Mouse (Mus musculus) retina, embryonic 14.5 days (tissue): ENCODE data around the gene Dlx4.

Source experiments
- DNase-seq: peaks from one replicate; pipeline ENCODE4 v3.0.0-alpha.2; 2015; ENCODE audit warnings: low spot score

Gene Dlx4

DNA sequence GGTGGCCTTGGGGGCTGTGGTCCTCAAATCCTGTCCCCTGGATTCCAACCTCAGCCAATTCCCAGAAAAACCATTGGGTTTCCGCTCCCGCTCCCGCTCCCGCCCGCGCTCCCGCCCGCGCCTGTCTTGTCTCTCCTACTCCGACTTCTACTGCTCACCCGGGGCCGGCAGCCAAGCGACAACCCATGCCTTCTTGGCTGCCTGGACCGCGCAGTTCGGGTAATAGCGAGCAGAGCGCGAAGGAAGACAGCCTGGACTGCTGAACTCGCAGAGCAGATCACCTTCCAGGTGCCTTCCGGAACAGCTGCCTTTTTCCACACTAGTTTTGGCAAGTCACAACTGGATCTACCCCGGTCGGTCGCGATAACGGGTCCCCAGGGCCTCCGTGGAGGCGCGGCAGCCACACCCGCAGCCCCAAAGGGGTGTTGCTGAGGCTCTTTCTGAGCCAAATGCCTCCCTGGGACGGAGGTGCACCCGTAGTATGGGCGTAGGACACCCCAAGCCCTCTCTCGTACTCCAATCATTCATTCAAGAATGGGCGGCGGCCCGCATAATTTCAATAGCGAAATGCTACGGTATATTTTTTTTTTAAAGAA, 3.0 kb downstream of the Dlx4 start:
- no peak for DNase-seq

DNA sequence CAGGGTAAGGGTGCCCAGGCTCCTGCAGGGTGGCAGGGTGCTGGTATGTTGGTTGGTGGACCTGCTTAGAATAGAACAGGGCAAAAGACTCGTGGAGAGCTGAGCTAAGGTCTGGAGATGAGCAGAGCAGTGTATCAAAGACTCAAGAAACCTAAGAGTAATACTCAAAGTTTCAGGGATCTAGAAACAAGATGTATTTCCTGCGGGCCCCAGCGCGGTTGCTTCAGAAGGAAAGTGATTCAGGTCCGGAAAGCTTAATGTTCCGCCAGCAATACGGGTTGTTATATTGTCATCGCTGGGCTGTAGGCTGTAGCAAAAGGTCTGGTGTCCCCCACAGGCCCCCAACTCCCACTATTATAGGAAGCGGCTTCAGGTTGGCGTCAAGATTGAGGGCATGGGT, 3.8 kb downstream of the Dlx4 start:
- DNase-seq, result no peak

DNA sequence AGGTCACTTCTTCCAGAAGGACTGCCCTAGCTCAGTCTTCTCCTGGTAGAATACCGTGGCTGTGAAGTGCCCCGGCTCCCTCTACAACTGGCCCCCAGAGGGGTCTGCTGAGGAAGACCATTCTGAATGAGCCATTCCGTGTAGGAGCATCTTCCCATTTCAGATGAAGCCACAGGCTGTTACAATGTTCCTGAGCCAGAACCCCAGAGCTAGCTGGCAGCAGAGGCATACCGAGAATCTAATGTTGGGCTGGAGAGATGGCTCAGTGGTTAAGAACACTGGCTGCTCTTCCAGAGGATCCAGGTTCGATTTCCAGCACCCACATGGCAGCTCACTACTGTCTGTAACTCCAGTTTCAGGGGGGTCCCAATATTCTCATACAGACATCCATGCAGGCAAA, 6.2 kb downstream of the Dlx4 start:
- DNase-seq, result no peak

DNA sequence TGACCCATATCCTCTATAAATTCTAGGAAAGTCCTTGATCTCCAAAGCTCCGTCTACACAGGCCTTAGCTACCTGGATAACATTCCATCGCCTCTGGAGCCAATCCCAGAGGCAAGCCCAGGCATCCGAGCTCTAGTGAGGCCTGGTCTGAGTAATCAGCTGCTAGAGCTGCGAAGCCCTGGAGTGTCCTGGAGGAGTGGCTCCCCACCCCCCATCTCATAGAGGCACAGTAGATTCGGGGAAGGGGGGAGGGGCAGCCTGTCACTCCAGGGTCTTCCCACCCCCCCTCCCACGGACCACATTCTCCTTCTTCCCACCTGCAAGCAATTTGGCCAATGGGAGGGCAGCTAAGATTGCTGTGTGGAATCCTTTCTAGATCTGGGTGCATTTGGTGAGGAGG, 8.8 kb downstream of the Dlx4 start:
- no peak for DNase-seq

DNA sequence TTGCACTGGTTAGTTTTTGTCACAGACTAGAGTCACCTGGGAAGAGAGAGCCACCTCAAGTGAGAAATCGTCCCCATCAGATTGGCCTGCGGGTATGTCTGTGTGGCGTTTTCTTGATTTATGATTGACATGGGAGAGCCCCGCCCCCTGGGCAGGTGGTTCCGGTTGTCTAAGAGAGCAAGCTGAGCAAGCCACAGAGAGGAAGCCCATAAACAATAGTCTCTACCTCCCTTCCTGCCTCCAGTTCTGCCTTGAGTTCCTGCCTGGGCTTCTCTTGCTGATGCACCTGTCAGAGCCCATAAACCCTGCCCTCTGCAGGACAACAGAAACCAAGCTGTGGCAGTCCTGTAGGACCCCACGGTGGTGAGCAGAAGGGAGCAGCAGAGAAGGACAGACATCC, 12.7 kb downstream of the Dlx4 start:
- no peak for DNase-seq

DNA sequence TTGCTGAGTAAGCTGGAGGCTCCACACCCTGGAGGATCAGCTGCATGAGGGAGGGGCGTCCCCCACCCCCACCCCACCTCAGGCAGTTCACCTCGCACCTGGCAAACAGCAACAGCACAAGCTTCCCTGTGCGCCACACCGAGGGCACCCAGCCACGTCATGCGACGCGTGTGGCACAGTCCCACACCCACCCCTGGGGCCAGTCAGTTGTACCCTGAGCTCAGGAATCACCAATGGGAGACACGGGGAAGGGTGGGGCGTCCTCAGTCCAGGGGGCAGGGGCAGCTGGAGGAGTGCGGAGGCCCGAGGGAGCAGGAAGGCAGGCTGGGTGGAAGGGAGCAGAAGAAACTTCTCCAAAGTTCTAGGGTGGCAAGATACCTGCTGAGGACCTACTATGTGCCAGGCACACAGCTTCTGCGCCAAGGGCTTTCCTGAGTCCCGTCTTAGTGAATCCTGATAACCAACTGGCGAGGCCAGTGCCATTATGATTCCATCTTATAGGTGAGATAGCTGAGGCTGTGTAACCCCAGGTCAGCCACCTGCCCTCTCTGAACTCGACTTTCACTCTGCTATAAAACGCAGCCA, 15.3 kb downstream of the Dlx4 start:
- DNase-seq, result no peak

DNA sequence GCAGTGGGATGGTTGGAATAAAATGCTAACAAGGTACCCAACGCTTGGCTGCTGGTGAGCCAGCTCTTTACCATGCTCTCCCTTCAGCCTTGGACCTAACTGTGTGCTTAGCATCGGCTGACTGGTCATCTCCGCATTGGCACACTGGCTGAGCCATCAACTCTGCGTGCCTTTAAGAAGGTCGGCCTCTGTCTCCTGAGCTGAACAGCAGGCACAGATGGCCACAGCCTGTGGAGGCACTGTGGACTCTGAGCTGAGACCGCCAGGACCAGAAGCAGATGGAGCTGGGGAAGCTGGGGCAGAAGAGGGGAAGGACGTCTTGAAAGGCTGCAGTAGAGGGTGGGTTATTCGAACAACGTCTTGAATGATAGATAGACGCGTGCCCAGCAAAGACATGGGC, 17.7 kb downstream of the Dlx4 start:
- DNase-seq, result no peak

DNA sequence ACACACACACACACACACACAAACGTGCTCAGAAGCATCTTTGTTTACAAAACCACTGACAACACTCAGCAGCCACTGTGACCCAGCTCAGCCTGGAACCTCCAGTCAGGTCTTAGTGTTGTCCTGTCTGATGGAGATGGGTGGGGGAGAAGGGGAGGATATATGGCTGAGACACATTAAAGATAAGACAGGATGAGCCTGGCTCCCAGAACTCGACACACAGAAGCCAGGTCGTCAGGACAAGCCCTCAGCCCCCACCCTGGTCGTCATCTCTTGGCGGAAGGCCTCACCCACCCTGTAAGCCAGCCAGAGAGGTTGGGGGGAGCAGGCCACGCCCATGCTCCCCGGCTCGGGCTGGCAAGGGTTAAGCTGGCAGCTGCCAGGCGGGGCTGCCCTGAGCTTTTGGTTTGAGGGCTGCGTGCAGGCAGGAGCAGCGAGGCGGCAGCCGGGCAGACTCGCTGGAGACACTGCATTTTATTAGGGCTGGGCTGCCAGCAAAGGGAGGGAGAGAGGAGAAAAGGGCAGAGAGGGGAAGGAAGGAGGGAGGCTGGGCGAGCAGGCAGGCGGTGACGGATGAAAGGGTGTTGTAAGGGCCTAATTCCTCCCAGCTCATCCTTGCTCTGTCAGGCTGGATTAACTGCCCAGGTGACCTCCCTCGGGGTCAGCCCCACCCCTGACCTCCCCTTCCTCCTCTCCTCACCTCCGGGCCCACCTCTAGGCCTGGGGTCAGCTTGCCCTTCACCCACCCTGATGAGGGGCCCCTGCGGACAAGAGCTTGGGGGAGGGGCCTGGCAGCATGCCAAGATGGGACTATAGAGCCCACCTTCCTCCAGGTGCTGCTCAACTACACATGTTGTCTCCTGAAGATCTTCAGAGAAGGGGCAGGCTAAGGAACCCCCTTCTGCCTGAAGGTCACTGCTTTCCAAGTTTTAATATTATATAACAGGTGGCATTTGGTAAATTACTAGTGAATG, 19.5 kb downstream of the Dlx4 start:
- DNase-seq, result peak; percentile 72

DNA sequence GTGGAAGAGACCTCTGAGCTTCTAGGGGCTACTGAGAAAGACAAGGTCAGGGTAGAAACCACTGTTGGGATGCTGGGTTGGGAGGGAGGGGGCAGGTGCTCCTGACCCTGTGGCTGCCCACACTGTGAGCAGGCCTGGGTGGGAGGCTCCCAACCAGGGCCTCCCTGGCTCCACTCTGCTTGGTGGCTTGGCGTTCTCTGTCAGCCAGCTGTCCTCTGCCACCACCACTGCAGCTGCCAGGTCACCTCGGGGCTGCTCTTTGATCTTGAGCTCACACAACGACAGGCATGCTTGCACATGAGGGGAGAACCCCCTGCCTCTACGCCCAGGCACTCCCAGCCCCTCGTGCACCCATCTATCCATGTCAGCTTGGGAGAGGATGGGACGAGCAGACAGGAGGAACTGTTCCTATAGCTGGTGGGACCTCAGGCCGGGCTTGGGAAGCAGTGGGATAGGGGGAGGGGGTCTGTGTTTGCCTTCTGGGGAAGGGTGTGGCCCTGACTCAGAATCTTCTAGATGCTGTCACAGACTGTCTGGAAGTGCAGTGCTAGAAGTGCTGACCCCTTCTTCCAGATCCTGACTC, 20.6 kb downstream of the Dlx4 start:
- DNase-seq, result no peak

DNA sequence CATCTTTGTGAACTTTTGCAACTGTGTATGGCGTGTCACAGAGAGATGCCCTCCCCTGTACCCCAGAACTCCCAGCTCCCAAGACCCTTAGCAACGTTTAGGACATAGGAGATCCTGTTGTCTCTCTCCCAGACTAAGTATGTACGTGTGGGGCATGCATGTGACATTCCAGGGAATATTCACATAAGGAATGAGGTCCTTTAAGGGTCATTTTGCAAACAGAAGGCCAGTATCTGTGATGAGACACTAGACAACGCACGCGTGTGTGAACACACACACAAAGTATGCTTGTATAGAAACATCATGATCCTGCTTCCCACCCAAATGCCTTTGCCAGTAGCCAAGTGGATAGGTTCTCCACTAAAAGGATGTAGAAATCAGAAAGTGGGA, 24.0 kb downstream of the Dlx4 start:
- no peak for DNase-seq

DNA sequence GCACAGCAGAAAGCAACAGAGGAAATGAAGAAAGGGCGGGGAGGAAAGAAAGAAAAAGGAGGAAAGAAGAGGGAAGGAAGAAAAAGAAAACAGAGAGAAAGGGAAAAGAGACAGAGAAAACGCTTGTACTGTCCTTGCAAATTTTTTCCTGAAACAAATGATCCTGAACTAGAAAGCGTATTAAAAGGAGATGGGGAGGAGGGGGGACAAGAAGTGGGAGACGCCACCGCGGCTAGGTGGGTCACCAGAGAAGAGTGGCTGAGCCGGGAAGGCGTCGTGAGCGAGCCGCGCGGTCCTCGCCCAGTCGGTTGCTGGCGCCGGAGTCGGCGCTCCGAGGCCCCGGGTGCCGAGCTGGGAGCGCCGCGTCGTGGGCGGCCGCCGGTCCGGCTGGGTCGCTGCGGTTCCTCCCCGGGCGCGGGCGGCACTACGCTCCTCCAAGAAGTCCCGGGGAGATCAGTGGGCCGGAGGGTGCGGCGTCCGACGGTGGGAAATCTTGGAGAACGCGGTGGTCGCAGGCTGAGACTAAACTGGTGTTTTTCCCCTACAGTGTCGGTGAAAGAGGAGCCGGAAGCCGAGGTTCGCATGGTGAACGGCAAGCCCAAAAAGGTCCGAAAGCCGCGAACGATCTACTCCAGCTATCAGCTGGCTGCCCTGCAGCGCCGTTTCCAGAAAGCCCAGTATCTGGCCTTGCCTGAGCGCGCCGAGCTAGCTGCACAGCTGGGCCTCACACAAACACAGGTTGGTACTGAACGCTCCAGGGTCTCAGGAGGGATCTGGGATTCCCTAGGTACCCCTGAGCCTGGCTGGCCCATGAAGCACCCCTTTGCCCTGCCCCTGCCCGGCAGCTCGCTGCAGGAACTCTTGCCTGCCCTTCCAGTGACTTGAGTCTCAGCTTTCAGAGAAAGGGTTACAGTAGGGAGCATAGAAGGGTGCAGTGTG, 24.6 kb downstream of the Dlx4 start:
- no peak for DNase-seq

DNA sequence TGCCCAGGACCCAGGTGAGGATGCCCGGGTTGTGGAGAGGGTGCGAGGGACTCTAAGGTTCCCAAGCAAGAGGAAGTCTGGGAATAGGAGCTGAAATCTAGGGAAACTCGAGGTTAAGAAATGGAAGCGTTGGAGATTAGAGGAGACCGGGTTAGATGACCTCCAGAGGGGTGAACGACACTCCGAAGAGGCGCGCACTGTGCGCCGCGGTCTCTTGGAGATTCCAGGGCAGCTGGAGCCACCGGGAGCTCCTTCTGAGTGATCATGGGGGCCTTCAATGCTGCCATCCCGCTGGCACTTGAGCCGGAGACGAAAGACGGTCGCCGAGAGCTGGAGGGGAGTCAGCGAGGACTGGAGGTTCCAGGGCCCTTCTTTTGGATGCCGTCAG, 25.4 kb downstream of the Dlx4 start:
- DNase-seq, result no peak

DNA sequence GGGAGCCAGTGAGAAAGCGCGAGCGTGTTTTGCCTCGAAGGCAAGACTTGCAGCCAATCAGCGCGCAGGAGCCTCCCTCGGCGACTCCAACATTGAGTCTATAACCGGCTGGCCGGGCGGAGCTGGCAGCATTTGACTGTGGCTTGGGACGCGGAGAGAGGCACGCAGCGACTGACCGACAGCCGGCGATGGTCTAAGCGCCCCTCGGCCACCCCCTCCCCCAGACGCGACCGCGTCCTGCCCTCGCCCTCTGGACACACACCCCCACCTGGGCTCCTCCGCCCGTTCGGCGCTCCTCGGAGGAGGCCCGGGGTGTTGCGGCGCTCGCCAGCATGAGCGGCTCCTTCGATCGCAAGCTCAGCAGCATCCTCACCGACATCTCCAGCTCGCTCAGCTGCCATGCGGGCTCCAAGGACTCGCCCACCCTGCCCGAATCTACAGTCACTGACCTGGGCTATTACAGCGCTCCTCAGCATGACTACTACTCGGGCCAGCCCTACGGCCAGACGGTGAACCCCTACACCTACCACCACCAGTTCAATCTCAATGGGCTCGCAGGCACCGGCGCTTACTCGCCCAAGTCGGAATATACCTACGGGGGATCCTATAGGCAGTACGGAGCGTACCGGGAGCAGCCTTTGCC, 26.0 kb downstream of the Dlx4 start, which contains the start of gene Dlx3:
Gene Dlx3, plus strand, starts transcription at position 130 of the 643 bp plus-strand sequence.
- peak; percentile 72 for DNase-seq

DNA sequence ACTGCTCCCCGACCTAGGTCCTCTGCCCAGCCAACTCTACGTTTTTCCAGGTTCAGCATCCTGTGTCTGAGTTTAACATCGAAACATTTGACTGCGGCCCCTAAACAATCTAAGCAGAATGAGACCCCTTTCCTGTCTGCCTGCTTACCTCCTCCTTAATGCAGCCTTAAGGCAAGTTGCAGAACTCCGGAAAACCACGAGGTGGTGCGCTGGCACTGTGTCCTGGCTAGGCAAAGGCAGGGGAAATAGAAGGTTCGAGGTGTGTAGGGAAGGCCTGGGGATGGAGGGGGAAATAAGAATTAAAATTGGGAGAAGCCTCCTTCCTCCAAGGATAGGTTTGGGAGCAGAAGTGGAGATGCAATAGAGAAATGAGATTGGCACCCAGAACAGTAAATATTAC, 27.6 kb downstream of the Dlx4 start:
- peak; percentile 86 for DNase-seq

DNA sequence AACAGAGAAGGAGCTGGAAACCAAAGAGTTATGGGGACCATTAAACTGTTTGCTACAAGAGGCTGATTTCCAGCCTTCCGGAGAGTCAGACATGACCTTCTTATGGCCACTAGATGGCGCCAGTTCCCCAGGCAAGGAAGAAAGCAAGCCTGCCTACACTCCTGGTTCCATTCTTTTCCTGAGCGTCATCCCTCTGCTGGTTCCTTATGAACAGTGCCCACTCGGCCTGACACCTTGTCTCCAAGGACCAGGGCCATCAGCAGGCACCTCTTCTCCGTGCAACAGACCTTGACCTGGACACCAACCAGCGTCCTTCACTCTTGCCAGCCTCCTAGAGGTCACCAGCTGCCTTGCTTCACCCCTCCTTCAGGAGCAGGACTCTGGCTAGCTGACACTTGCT, 29.0 kb downstream of the Dlx4 start:
- peak; percentile 92 for DNase-seq

DNA sequence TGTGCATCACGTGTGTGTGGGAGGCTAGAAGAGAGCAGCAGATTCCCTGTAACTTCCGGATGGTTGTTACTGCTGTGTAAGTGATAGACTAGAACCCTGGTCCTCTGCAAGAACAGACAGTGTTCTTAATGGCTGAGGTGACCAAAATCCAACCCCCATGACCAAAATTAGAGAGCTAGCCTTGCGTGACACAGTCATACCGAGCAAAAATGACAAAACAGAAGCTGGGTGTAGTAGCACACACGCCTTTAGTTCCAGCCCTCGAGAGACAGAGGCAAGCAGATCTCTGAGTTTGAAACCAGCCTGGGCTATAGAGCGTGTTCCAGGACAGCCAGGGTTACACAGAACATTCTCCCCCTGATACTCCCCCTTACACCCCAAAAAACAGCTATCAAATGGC, 36.0 kb downstream of the Dlx4 start:
- no peak for DNase-seq

DNA sequence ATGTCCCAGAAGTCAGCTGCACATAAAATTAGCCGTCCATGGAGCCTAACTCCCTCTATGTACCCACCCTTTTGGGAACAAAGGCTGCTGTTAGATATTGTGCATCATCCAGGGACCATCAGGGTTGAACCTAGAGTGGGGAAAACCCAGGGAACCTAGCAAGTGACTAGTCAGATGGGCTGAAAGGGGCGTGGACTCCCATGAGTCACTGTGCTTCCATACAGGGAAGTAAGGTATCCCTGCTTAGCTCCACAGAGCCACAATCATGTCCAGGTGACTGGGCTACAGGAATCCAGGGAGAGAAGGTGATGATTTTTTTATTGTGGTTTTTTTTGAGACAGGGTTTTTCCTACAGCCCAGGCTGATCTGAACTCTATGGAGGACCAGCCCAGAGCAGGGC, 37.1 kb downstream of the Dlx4 start:
- DNase-seq, result no peak

DNA sequence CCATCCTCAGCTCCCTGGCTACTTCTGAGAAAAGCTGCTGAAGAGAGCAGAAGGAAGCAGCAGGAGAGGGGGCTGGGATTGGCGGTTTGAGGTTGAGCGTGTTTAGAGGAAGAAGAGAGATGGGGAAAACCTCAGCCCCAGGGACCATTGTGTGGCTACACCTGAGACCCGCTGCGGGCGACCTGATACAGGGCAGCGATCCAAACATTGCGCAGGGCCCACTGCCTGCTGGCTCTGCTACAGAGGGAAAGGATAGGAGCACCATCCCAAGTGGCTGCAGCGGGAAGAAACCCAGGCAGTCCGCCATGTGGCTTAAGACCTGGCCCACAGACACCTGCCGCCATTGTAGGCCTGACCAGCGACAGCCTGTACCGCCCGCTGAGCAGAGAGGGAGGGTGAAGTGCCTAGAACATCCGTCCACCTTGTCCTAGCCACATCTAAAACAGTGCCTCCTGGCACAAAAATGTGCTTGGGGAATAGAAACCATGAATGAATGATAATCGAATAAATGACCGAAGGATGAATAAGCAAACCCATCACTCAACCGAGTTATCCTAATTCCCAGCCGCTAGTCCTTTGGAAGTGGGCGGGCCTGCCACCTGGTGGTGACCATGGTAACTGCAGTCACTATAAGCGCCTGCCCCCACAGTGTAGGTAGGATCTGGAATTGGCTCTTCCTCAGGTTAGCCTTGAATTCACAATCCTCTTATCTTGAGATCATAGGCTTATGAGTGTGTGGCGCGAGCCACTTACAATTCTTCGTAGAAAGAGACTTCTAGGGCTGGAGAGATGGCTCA, 39.4 kb downstream of the Dlx4 start:
- peak; percentile 95 for DNase-seq

DNA sequence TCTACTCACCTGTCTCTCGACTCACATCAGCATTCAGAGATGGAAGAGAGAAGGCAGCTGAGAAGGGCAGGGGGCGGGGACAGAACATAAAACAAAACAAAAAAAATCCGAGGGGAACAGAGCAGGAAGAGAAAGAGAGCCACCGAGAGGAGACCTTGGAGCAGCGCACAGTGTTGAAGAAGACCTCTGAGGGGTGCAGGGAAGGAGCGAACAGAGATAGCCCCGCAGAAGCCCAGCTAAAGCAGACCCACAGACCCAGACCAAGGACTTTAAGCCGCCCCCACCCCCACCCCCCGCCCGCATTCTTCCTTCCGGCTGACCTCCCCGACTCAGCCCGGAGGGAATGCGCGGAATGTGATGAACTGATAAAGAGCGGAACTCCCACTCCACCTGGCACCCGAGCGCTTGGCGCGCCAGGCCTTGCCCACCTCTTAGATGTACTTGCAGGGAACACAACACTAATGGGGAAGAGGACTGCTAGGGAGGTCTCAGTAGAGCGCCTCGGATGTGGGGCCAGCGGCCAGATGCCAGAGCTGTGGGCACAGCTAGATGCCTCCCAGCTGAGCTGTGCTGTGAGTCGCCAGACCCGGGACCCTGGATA, 40.7 kb downstream of the Dlx4 start:
- DNase-seq, result peak; percentile 50

DNA sequence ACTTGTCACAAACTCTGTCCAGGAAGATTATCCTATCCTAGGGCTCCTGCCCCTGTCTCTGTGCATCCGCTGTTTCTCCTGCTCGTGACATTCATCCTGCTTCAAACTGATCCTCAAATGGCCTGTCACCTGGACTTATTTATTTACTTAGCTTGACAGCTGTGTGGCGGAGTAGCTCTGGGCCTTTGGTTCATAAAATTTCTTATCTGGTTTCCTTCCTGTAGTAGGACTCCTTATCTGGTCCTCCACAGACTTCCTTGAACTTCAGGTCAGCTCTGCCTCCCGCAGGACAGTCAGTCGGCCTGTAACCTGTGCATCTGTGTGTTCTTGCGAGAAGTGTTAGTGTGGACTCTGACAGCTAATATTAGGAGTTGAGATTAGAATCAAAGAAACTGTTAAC, 41.8 kb downstream of the Dlx4 start:
- DNase-seq, result no peak
